Mouse (Mus musculus) hematopoietic multipotent progenitor cell, adult 10-12 weeks (in vitro differentiated cells): ENCODE results near the gene Lipo2. TPM values are rescaled to one million over a fixed set of nuclear protein-coding genes. Genes with fewer than 3 reads are reported as not detected.

Source experiments
- polyA plus RNA-seq: library from polyadenylated mRNA; stranded (reverse); fragments of >175 nt; gene quantifications from 2 replicates; pipeline ENCODE4 v1.2.3, GENCODE M21; 2012; ENCODE audit warnings: low replicate concordance

Lipo2 gene
- not detected in 2 replicates for polyA plus RNA-seq

GRCm38 (mm10) chr19:33751259-33751658 is at the start of gene Lipo2:
TSS of gene Lipo2 (minus strand) at chr19:33751359.

GRCm38 (mm10) chr19:33787359-33787758 is 36.2 kb upstream of the Lipo2 start, which contains the start of gene Lipo1:
TSS of gene Lipo1 (minus strand) at chr19:33787459.

GRCm38 (mm10) chr19:33761287-33762086 is 10.3 kb upstream of the Lipo2 start, which contains the start of gene Lipo3:
TSS of gene Lipo3 (minus strand) at chr19:33761951.

Other genes with a start within 250 kb of the Lipo2 start
- gene Lipo4, start 233.6 kb downstream of the Lipo2 start, polyA plus RNA-seq: not detected in 2 replicates
- gene Gm8978, start 126.1 kb downstream of the Lipo2 start, polyA plus RNA-seq: not detected in 2 replicates
- 2.2 and 3.2 TPM in 2 replicates for gene Lipo3, start 10.6 kb upstream of the Lipo2 start, polyA plus RNA-seq
- not detected in 2 replicates for gene Lipo1, start 36.1 kb upstream of the Lipo2 start, polyA plus RNA-seq
- gene Lipf, start 209.8 kb upstream of the Lipo2 start, polyA plus RNA-seq: not detected in 2 replicates